Mouse (Mus musculus) myocyte (in vitro differentiated cells): Measurements from ENCODE around the gene Ngdn. TPM values are rescaled to one million over a fixed set of nuclear protein-coding genes. Genes with fewer than 3 reads are reported as not detected.

Experiments used
- H3K27me3 ChIP-seq: one replicate; pipeline ENCODE4 v1.6.1; 2011; ENCODE audit not compliant: control insufficient read depth, insufficient read depth, insufficient read length
- H3K36me3 ChIP-seq: one replicate; pipeline ENCODE4 v1.6.1; 2011; ENCODE audit not compliant: control insufficient read depth, insufficient read depth
- H3K4me2 ChIP-seq: one replicate; pipeline ENCODE4 v1.6.1; 2011; ENCODE audit warnings: low read depth, control low read depth
- H3K4me3 ChIP-seq: one replicate; pipeline ENCODE4 v1.5.1; 2011; ENCODE audit warnings: mild to moderate bottlenecking, control low read depth, moderate library complexity
- H3K79me2 ChIP-seq: one replicate; pipeline ENCODE4 v1.6.1; 2011; ENCODE audit not compliant: control insufficient read depth, insufficient read depth
- H3ac ChIP-seq: one replicate; pipeline ENCODE4 v1.6.1; 2011; ENCODE audit not compliant: control insufficient read depth, insufficient read length
- CEBPB ChIP-seq: IDR thresholded peaks from 2 replicates; pipeline ENCODE4 v1.6.1; 2011; ENCODE audit warnings: mild to moderate bottlenecking, moderate library complexity; ENCODE audit not compliant: poor library complexity, insufficient read depth, severe bottlenecking
- E2F4 ChIP-seq: IDR thresholded peaks from one replicate; pipeline ENCODE4 v1.6.1; 2011; ENCODE audit warnings: mild to moderate bottlenecking, control low read depth, moderate library complexity; ENCODE audit not compliant: insufficient read depth
- MAX ChIP-seq: IDR thresholded peaks from one replicate; pipeline ENCODE4 v1.6.1; 2011; ENCODE audit warnings: low read depth, mild to moderate bottlenecking, control low read depth
- MYOD1 ChIP-seq, 3 experiments: IDR thresholded peaks; one replicate each; pipeline ENCODE4 v1.6.1; 2011; ENCODE audit warnings: control low read depth in 2 of 3, low read depth in 2 of 3, mild to moderate bottlenecking in 2 of 3, moderate library complexity in 1 of 3; ENCODE audit not compliant: insufficient read length in 2 of 3, control insufficient read depth in 1 of 3
- MYOG ChIP-seq, 3 experiments: IDR thresholded peaks; one replicate each; pipeline ENCODE4 v1.6.1; 2011; ENCODE audit warnings: control low read depth in 2 of 3, low read depth in 2 of 3, mild to moderate bottlenecking in 2 of 3; ENCODE audit not compliant: insufficient read length in 2 of 3, control insufficient read depth in 1 of 3, insufficient read depth in 1 of 3
- POLR2A ChIP-seq: IDR thresholded peaks from one replicate; pipeline ENCODE4 v1.6.1; 2011; ENCODE audit warnings: low read depth, mild to moderate bottlenecking, control low read depth, moderate library complexity; ENCODE audit not compliant: insufficient read length
- POLR2AphosphoS2 ChIP-seq: IDR thresholded peaks from one replicate; pipeline ENCODE4 v1.6.1; 2011; ENCODE audit warnings: low read depth, control low read depth; ENCODE audit not compliant: insufficient read length
- REST ChIP-seq: IDR thresholded peaks from one replicate; pipeline ENCODE4 v1.6.1; 2011; ENCODE audit warnings: mild to moderate bottlenecking, control low read depth, moderate library complexity; ENCODE audit not compliant: insufficient read depth, insufficient read length
- SRF ChIP-seq: IDR thresholded peaks from one replicate; pipeline ENCODE4 v1.6.1; 2011; ENCODE audit warnings: low read depth; ENCODE audit not compliant: control insufficient read depth, insufficient read length
- TCF12 ChIP-seq: IDR thresholded peaks from one replicate; pipeline ENCODE4 v1.6.1; 2011; ENCODE audit warnings: mild to moderate bottlenecking, control low read depth; ENCODE audit not compliant: poor library complexity, insufficient read depth, severe bottlenecking
- TCF3 ChIP-seq: IDR thresholded peaks from one replicate; pipeline ENCODE4 v1.6.1; 2011; ENCODE audit warnings: low read depth, control low read depth; ENCODE audit not compliant: insufficient read length
- USF1 ChIP-seq: IDR thresholded peaks from one replicate; pipeline ENCODE4 v1.6.1; 2011; ENCODE audit warnings: low read depth, mild to moderate bottlenecking, control low read depth, moderate library complexity
- polyA plus RNA-seq: library from polyadenylated mRNA; unstranded; fragments of >200 nt; fragmentation: generic; extraction: Trizol; gene quantifications from one replicate; pipeline ENCODE4 v1.2.1, GENCODE M21; 2012; ENCODE audit warnings: missing spikeins

Gene Ngdn
- polyA plus RNA-seq, 1 experiment: 39.4 TPM

DNA sequence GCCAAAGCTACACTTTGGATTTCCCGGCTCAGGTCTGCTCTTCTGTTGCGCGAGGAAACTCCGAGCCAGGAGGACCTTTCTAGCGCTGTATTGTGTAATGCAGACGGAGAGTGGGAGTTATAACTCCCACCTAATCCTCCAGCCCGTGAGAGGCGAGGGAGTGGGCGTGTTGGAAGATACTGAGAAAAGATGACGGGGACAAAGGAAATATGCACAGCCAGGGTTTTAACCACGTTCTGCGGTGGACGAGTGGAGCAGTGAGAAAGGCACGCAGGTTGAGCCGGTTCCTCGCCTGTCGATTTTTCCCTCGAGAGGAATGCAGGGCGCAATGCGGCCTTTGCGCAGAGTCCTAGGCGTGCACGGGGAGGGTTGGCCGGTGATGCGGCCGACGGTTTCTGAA, 663 bp upstream of the Ngdn start:
- peak overlapping the region; percentile 78 for H3ac ChIP-seq
- peaks cover 5% of the 10 kb centered on the region for H3K36me3 ChIP-seq
- TF ChIP-seq MYOD1 (IDR thresholded peaks at IDR 0.05; ENCODE audit: control insufficient read depth in 1 of 3, insufficient read length in 2 of 3, low read depth in 2 of 3) (no peak), CEBPB (0 out of 2 replicates have a peak, but pooled peaks have one; percentile 26)
- peaks cover 3% of the 10 kb centered on the region for H3K79me2 ChIP-seq
- H3K27me3 ChIP-seq: no peaks in the 10 kb centered on the region
- H3K4me3 ChIP-seq: peak overlapping the region; percentile 53
- H3K4me2 ChIP-seq: peak overlapping the region; percentile 95

DNA sequence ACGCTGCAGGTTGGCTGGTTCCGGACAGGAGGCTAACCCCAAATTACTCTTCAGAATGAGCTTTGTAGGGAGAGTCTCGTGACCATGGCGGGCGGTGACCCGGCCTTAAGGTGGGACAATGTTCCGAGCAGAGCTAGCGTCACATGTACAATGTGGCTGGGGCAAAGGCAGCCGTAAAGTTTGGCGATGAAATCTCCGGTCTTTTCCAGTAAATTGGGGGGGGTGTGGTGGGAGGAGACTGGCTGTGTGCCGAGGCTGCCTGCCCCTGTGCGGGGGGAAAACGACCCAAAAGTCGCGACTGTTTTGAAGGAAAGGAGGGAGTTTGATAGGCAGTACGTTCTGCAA, 485 bp downstream of the Ngdn start:
- Histone ChIP-seq H3ac (peak overlapping the region; percentile 78), H3K27me3 (no peaks in the 10 kb centered on the region), H3K4me2 (peak overlapping the region; percentile 90), H3K4me3 (peak overlapping the region; percentile 53), H3K36me3 (peaks cover 8% of the 10 kb centered on the region), H3K79me2 (peaks cover 3% of the 10 kb centered on the region)
- no peak for TF ChIP-seq POLR2AphosphoS2
- TF ChIP-seq POLR2A: no peak
- TF ChIP-seq SRF: no peak
- TF ChIP-seq TCF3: no peak
- no peak for TF ChIP-seq MAX
- no peak for TF ChIP-seq MYOD1 (IDR thresholded peaks at IDR 0.05; ENCODE audit: control insufficient read depth in 1 of 3, insufficient read length in 2 of 3, low read depth in 2 of 3)
- TF ChIP-seq TCF12: no peak
- no peak for TF ChIP-seq MYOG (IDR thresholded peaks at IDR 0.05; ENCODE audit: control insufficient read depth in 1 of 3, insufficient read depth in 1 of 3, insufficient read length in 2 of 3, low read depth in 2 of 3)
- no peak for TF ChIP-seq E2F4
- TF ChIP-seq CEBPB: no peak
- no peak for TF ChIP-seq REST
- no peak for TF ChIP-seq USF1

DNA sequence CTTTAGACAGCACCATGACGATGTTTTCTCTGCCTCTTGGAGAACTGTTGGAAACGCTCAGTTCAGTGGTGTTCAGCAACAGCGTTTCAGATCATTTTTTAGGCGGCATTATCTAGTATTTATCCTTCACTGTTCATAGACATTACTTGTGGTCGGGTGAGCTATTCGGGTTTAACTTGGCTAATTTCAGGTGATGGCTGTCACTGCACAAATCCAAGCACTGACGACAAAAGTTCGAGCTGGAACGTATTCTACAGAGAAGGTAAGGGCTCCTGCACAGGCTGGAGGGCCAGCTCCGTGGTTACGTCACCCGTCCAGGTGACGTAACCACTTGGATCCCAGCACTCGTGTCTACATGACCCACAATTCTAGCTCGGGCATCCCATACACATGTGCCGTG, 1.6 kb downstream of the Ngdn start:
- Histone ChIP-seq H3ac (no peak overlapping the region), H3K36me3 (peaks cover 14% of the 10 kb centered on the region), H3K79me2 (peaks cover 3% of the 10 kb centered on the region), H3K4me2 (no peak overlapping the region), H3K27me3 (no peaks in the 10 kb centered on the region), H3K4me3 (no peak overlapping the region)
- TF ChIP-seq MAX: no peak
- TF ChIP-seq USF1: no peak
- TF ChIP-seq POLR2AphosphoS2: no peak
- TF ChIP-seq POLR2A: no peak
- TF ChIP-seq TCF3: no peak
- no peak for TF ChIP-seq SRF

DNA sequence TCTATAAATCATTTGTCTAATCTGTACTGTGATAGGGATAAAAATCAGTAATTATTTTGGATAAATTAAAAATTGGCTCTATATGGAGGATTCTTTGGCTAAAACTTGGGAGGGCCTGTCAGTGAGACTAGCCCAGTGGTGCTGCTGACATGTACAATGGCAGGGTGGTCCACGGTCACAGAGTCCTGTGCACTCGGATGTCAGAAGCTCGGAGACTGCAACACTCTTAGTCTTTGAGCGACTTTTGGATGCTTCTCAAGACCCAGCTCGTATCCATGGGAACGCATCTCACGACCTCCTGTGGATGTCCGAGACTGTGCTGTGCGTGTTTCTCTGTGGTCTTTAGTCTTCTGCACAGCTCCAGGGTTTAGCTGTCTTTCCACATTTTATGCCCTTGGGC, 5.1 kb downstream of the Ngdn start:
- no peak for TF ChIP-seq E2F4
- TF ChIP-seq SRF: no peak
- no peak for TF ChIP-seq POLR2AphosphoS2
- TF ChIP-seq POLR2A: no peak
- no peak for TF ChIP-seq CEBPB
- no peak for TF ChIP-seq TCF3
- TF ChIP-seq MYOD1 (IDR thresholded peaks at IDR 0.05; ENCODE audit: control insufficient read depth in 1 of 3, insufficient read length in 2 of 3, low read depth in 2 of 3): no peak
- no peak for TF ChIP-seq MYOG (IDR thresholded peaks at IDR 0.05; ENCODE audit: control insufficient read depth in 1 of 3, insufficient read depth in 1 of 3, insufficient read length in 2 of 3, low read depth in 2 of 3)
- no peak for TF ChIP-seq USF1
- no peak for TF ChIP-seq MAX
- Histone ChIP-seq H3K36me3 (peaks cover 25% of the 10 kb centered on the region), H3K79me2 (peaks cover 3% of the 10 kb centered on the region), H3ac (no peak overlapping the region), H3K4me2 (no peak overlapping the region), H3K27me3 (no peaks in the 10 kb centered on the region), H3K4me3 (no peak overlapping the region)

DNA sequence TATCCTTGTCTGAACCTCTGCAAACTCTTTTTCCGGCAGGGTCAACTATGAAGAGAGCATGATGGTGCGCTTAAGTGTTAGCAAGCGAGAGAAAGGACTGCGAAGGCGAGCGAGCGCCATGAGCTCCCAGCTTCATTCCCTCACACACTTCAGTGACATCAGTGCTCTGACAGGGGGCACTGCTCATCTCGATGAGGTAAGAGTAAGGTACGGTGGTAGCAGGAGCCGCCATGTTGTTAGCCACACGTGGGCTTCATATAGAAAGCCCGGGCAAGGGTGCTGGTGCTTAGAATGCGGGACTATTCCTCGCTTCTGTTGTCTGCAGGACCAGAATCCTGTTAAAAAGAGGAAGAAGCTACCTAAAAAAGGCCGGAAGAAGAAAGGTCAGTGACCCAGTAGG, 7.8 kb downstream of the Ngdn start:
- H3K79me2 ChIP-seq: no peaks in the 10 kb centered on the region
- no peaks in the 10 kb centered on the region for H3K27me3 ChIP-seq
- peaks cover 30% of the 10 kb centered on the region for H3K36me3 ChIP-seq
- no peak for TF ChIP-seq MAX
- no peak for TF ChIP-seq E2F4
- TF ChIP-seq MYOD1 (IDR thresholded peaks at IDR 0.05; ENCODE audit: control insufficient read depth in 1 of 3, insufficient read length in 2 of 3, low read depth in 2 of 3): no peak
- TF ChIP-seq POLR2A: no peak
- no peak for TF ChIP-seq REST
- TF ChIP-seq CEBPB: no peak
- TF ChIP-seq POLR2AphosphoS2: no peak
- no peak for TF ChIP-seq TCF3
- no peak for TF ChIP-seq SRF
- no peak for TF ChIP-seq TCF12
- TF ChIP-seq MYOG (IDR thresholded peaks at IDR 0.05; ENCODE audit: control insufficient read depth in 1 of 3, insufficient read depth in 1 of 3, insufficient read length in 2 of 3, low read depth in 2 of 3): no peak
- no peak overlapping the region for H3K4me2 ChIP-seq
- H3K4me3 ChIP-seq: no peak overlapping the region
- H3ac ChIP-seq: no peak overlapping the region
